Mouse (Mus musculus) A20 (cell line): ENCODE measurements around the gene Fkbp1b.
"Not testable (repeated sequence)": the region's sequence is repeated elsewhere in the genome, so short reads cannot be mapped to it uniquely, and the experiment has no call there.

Experiments
- DNase-seq: peaks from one replicate; pipeline ENCODE4 v3.0.0-alpha.2; 2011; ENCODE audit warnings: low read depth, low spot score

Gene Fkbp1b

DNA sequence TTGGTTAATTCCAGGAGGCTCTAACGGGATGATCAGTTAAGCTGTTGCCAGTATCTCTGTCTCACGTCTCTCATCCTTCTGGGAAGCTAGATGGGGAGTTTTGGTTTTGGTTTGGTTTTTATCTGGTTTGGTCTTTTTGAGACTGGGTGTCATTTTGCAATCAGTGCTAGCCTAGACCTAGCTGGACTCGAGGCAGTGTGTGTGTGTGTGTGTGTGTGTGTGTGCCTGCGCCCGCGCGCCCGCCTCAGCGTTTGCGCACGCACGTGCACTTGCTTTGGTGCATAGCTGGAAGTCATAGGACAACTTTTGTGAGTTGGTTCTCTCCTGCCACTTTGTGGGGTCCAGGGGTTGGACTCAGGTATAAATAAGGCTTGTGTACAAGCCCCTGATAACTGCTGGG is 2.4 kb upstream of the Fkbp1b start:
- DNase-seq, result peak; percentile 84

DNA sequence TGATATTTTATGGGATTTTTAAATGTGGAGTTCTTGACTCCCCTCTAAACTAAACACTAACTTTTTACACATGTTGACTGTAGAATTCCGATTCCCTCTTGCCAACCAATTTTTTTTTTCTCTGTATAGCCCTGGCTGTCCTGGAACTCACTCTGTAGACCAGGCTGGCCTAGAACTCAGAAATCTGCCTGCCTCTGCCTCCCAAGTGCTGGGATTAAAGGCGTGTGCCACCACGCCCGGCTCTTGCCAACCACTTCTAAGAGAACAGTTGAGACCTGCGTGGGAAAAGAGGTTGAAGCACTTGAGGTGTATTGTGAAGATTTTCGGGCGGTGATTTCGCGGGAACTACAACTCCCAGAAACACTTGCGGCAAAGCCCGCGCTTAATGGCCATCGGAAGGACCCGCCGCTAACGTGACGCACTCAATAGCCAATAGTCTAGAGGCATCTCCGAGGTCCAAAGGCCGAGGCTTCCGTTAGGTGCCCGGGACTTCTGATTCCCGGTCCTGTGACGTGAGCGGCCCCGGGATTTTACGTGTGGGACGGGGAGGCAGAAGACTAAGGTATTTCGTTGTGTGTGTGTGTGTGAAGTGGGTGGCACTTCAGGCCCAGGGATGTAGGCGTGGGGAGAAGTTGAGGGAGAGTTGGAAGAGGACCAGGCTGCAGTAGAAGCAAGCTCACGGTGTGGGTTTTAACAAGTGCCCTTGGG is 1.7 kb upstream of the Fkbp1b start, which contains the start of gene Wdcp:
Gene Wdcp, plus strand, starts transcription at position 414 of the 708 bp plus-strand sequence.
- DNase-seq, result peak; percentile 93

DNA sequence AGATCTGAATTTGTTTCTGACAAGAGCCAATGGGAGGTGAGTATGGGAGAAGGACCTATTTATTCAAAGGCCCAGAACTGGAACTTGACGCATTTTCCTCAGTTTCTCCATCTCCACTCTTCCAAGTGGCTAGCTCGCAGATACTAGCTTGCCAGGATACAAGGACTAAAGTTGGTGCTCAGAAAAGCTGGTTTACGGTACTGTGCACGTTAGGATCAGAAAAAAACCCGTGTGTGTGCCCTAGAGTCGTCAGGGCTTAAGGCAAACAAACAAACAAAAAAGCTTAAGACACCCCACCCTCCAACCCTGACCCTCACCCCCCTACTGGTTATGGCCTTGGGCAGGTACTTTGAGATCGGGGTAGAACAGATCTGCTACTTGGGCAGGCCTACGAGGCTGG is 1.1 kb upstream of the Fkbp1b start:
- DNase-seq, result peak; percentile 43

DNA sequence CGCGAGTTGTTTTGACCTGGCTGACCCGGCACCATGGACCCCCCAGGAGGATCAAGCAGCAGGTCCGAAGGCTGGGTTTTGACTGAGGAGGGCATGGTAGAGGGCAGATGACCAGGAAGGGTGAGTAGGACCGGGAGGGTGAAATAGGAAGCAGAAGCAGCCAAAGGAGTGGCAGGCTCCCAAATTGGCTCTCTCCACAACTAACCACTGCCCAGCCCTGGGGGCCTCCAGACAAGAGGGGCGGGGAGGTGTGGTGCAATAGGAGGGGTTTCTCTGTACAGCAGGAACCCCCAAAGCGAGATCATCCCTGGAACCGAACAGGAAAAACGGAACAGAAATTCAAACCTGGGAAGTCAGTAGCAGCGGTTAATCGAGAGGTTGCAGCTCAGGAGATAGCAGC is 650 bp downstream of the Fkbp1b start:
- no peak for DNase-seq

DNA sequence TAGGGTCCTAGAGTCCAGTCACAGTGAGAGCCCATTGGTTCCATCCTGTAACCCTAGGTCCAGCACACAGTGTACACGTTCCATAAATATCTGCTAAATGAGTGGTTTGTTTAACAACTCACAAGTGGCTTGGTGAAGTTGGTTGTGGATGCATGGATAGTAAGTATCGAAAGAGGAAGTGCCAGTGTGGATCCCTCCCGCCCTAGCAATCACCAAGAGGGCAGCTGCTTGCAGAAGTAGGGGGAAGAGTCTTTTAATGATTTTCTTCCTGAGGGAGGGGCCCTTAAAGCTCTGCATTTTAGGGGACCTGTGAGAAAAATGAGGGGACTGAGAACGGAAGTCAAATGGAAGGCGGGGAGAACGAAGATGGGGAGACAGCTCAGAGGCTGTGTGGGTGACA is 1.4 kb downstream of the Fkbp1b start:
- peak; percentile 26 for DNase-seq

DNA sequence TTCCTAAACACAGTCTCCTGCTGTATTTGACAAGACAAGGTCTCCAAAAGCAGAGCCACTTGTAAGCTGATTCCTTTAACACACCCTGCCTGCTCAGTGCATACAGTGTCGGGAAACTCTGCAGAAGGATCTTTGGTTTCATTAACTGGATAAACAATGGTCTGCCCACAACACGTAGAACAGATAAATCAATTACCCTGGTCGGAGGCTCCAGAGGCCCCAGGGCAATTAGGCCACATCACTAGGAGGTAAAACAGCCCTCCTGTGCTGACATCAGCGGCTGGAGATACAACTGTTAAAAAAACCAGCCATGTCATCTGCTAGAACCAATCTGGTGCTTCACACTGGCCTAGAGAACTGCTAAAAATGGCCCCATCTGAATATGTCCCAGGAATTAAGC is 4.4 kb downstream of the Fkbp1b start:
- no peak for DNase-seq

DNA sequence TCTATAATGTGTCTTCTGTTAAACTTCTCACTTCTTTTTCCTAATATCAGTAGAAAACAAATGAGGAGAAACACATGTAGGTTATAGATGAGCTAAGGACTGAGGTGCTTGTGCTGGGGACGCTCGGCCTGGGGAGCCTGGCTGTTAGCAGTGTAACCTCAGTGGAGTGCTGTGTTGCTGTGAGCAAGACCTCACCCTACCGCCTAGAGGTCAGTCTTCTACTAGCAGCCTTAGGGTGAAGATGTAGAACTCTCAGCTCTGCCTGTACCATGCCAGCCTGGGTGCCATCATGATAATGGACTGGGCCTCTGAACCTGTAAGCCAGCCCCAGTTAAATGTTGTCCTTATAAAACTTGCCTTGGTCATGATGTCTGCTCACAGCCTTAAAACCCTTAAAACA is 14.1 kb downstream of the Fkbp1b start:
- no peak for DNase-seq

DNA sequence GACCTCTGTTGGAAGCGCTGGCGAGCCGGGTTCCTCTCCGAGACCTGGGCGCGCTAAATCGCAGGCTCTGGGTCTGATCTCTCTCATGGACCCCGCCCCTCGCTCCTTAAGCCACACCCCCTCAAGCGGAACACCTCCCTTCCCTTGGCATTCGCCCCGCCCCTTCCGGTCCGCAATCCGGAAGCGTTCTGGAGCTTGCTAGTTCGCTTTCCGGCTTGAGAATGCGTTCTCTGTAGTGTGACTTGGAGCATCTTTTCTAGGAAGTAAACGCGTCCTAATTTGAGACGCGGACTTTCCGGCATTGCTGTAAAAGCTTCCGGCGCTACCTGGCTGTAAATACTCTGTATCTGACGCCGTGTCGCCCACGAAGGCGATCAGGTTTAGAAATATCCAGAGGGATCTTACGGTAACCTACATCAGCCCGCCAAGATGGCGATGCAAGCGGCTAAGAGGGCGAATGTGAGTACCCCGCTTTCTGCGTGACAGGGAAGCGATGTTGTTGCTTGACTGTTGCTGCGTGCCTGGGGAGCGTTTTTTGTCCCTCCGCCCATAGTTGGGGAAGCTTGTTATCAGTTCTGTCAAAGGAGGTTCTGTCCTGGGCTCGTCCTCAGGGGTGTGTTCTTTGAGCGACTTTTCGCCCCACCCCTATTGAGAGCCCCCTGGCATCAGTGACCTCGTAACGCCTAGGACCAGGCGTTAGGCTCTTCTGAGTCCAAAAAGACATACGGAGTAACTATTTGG is 23.9 kb downstream of the Fkbp1b start, which contains the start of gene Sf3b6:
Gene Sf3b6, plus strand, starts transcription at position 184 of the 741 bp plus-strand sequence.
- DNase-seq, result peak; percentile 98

DNA sequence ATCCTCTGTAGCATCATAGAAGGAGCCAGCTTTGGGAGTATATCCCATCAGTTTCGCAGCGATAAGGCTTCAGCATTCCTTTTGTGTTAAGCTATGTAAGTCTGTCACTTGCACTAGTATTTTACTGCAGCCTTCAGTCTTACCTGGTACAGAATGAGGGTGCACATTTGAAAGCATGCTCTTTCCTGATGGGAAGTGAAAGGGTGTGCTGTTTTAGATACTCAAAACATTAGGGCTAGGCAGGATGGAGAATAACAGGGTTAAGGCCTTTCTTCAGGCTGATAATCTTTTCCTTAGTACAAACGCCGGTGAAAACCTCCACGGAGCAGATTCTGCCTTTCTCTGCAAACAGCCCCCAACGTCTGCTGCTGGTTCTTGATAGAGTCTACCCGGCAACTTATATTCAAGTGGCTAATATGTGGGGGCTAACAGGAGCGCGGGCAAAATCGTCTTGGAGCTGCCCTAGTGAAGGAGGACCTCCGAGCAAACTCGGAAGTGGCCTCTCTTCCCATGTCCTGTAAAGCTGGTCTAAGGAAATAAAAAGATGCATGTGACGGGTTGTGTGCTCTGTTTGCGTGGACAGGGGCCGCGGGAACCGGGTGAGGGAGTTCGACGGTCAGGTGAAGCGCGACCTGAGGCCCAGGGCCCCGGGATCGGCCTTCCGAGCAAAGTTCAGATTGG is 24.6 kb downstream of the Fkbp1b start:
- no peak for DNase-seq

DNA sequence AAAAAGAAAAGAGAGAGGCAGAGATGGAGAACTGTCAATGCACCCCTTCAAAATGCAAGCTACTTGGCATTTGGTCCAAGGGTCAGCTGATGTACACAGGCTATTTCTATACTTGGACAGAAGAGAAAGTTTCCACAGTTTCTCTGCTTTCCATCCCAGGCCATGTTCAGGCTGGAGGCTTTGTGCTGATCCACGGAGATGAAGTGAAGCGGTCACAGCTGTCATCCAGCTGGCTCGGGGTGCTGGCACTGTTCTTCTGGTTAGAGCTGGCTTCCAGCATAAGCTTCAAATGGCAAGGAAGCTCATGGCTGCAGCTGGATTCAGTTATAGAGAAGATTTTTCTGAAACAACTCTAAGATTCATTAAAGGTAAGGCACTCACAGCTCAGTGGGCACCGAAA is 27.8 kb downstream of the Fkbp1b start:
- no peak for DNase-seq

DNA sequence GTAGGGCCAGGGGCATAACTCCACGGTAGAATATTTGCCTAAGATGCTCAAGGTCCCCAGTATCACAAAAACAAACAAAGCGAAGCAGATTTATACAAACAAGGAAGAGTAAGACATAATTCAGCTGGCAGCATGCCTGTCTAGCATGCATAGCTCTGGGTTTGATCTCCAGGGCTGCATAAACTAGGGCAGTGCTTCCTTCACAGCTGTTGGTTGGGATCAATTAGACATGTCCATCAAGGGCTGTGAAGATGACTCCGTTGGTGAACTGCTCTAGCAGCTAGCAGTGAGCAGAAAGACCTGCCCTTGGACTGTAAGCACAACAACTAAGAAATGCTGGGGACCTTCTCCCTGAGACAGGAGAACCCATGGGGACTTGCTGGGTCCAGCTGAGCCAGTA is 29.7 kb downstream of the Fkbp1b start:
- DNase-seq, result no peak

DNA sequence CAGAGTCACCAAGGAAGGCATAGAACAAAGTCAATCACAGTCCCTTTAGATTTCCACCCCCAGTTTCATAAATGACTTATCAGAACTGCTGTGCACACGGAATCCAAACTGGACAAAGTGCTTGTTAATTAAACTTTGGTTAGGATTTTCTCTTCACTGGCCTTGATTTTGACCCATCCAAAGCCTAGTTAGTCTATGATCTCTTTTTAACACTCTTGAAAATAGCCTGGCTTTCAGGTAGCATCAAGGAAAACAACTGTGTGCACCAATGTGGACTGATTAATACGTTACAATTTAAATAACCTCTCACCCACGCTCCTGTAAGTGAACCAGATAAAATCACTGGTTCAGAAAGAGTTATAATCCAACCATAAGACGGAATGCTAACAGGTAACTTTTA is 30.4 kb downstream of the Fkbp1b start:
- DNase-seq, result no peak

DNA sequence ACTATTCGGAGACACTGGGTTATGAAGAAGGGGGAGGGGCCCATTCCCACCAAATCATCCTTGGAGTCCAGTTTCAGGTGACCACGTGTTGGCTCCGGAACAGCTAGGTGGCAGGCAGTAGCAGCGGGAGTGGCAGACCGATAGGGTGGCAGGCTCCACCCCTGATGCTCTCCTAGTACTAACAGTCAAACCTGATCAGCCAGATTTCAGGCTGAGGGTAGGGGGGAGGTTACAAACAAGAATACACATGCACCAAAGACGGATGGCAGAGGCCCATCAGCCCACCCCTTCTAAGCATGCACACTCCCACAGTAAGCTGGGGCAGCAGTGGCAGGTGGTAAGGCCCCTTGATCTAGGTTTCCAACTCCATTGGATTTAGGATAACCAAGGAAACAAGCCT is 43.9 kb downstream of the Fkbp1b start:
- not testable (repeated sequence) for DNase-seq

DNA sequence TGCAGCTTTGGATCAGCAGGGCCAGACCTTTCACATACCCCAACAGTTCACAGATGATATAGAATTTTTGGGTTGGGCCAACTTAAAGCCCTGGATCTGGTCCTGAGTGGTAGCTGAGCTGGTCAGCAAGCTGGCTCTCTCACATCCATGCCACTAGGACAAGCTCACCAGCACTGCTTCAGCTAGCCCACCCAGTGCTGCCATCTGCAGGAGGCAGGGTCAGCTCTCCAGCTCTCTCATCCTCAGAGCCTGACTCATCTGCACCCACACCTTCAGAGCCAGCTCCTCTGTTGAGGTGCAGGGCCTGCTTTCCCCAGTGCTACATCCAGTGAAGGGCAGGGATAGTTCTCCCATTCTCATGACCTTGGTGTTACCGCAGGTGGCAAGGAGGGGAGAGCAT is 47.7 kb downstream of the Fkbp1b start:
- DNase-seq, result peak; percentile 41

DNA sequence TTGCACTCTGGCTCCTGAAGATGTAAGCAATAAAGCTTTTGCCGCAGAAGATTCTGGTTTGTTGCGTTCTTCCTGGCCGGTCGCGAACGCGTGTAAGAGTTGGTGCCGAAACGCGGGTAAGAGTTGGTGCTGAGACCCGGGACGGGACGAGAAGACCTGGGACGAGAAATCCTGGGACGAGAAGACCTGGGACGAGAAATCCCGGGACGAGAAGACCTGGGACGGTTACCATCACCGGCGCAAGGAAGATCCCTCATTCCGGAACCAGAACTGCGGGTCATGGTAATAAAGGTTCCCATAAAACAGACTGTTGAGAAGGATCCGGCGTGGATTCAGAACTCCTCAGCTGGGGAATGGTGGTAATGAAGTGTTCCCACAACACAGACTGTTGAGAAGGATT is 53.3 kb downstream of the Fkbp1b start:
- DNase-seq, result not testable (repeated sequence)

DNA sequence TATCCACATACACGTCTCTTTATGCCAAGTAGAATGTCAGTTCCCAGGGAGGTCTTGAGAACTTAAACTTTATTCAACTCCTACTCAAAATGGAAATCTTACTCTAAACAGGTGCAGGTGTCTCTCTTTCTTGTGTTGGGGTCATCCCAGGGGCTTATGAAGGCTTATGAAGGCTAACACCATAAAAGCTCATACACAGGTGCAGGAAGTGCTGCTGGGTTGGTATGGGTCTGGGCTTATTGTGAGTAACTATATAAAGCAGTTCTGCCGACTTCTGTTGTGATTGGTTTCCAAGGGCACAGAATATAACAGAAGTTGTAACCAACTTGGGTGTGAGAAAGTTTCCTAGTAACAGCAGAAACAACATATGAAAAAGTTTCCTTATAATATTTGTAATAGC is 56.9 kb downstream of the Fkbp1b start:
- DNase-seq, result peak; percentile 57

DNA sequence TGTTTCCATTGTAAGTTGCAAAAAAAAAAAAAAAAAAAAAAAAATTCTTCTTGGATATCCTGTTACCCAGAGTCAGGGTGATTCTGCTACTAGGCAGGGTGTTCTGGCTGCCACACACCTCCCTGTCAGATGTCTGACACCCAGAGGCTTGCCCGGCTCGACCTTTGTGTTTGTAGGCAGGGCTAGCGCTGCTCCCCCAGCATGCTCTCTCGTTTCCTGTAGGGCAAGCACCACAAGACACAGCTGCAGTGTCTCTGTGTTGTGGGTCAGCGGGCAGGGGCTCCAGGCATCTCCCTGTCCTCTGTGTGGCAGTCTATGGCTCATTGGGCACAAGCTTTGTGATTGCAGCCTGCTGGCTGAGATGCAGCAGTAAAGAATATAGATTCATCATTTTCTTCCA is 57.8 kb downstream of the Fkbp1b start:
- DNase-seq, result peak; percentile 70
